Mouse (Mus musculus): ENCODE data around the gene Lrrk1. TPM values are rescaled to one million over a fixed set of nuclear protein-coding genes. Genes with fewer than 3 reads are reported as not detected.

Gene Lrrk1
- total RNA-seq, 1 experiment from 2014 or later = 12.2 TPM

DNA sequence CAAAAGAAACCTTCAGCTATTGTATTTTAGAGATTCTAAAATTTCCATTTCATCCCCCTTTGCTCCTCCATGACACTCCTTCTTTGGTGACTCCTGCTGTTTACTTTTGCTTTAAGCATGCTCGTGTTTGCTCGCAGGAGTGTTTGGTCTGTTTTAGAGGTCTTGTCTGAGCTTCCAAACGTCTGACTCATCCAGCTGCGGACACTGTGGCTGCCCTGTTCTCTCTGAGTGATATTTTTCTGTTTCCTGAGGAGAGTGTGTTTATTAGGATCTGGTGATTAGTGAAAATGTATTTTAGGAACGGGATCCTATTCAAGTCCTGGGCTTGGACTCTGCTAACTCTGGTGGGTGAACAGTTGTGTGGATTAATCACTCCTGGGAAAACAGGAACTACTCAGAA, 48.5 kb downstream of the Lrrk1 start:
- DNase-seq = peak; percentile 51

DNA sequence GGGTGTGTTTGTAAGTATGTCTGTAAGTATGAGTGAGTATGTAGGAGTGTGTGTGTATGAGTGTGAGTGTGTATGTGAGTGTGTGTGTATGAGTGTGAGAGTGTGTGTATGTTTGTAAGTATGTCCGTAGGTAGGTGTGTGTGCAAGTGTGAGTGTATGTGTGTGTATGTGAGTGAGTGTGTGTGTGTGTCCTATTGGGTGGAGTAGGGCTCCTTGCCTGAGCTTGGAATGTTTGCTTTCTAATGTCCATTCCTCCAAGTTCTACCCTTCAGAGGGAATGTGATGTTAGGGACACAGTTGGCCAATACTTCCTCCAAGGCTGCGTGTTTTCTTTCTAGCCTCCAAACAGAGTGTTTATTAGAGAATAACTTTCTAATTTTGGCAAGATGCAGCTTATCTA, 51.2 kb downstream of the Lrrk1 start:
- no peak for DNase-seq

DNA sequence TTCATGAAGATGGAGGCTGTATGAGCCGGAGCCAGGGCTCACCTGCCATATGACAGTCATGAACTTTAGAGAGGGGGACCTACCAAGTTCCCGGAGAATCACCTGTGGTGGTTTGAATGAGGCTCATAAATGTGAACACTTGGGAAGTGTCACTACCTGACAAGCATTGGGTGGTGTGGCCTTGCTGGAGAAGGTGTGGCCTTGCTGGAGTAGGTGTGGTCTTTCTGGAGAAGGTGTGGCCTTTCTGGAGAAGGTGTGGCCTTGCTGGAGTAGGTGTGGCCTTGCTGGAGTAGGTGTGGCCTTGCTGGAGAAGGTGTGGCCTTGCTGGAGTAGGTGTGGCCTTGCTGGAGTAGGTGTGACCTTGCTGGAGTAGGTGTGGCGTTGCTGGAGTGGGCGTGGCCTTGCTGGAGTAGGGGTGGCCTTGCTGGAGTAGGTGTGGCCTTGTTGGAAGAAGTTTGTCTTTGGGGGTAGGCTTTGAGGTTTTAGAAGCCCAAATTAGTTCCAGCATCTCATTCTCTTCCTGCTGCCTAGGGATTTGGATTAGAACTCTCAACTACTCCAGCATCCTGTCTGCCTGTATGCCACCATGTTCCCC, 54.1 kb downstream of the Lrrk1 start:
- DNase-seq = peak; percentile 29

DNA sequence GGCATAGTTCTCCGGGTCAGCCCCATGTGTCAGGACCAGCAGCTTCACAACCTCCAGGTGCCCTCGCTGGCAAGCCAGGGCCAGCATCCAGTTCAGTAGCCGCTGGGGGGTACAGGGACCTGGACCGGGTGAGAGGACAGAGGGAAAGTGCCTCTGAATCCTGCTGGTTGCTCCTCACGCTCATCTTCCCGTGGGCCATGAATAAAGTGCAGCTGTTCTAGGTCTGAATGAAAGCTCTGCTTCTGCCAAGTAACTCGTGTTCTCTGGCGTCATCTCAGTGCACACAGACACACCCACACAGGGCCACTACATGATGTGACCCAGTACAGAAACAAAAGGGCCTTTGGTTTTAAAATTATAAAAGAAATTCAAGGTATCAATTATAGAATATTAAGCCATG, 55.8 kb downstream of the Lrrk1 start:
- DNase-seq = no peak

DNA sequence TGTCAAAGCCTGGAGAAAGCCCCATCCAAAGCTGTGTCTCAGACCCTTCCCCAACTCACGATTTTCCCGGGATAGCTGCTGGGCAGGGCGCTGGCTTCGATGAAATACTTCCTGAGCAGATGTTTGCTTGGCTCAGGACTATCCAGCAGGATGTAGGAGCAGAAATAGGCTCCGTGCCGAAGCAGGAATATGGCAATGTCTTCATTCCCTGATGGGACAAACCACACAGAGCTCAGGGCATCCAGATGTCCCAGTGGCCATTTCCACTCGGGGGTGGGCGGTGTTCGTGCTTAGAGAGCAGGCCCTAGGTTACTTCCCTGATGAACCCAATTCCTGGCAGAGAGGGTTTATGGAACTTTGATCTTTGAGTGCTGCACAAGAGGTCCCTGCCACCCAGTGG, 57.5 kb downstream of the Lrrk1 start:
- no peak for DNase-seq

DNA sequence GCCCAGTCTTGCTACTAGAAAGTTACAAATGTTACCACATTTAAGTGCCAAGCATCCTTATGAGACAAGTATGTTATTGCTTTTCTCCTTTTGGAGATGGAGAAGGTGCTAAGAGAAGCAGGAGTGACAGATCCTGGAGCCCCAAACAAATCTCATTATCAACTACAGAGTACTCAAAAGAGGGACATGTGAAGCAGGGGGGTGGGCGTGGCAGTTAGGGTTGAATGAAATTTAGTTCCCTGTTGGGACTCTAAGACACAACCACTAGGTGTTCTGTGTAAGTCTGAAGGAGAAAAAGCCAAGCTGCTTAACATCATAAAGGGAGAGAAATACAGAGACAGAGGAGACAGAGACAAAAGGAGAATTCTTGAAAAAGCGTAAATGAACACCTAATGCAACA, 60.6 kb downstream of the Lrrk1 start:
- DNase-seq = no peak

DNA sequence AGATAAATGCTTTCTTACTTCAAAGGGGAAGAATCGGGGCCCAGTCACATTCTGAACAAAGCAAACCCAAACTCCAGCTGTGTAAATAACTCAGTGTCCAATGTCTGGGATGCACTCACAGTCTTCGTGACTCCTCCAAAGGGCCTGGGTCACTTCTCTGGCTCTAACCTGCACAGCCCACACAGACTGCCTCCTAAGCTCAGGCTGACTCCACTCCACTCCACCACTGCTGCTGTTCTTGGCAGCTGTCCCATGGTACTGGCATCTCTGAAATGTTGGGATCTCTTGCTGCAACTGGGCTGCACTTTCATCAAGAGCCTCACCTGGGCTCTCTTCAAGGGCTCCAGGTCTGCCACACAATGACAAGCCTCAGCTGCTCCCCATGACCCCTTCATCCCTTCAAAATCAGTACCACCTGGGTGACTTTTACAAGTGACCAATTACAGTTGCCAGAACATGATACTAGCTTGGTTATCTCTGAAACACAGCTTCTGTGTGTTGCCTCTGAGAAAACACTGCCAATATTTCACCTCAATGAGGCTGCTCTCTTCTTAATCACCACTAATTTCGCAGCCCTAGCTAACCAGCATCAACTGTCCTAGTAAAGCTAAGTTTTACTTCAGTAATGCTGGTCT, 62.6 kb downstream of the Lrrk1 start:
- no peak for DNase-seq

DNA sequence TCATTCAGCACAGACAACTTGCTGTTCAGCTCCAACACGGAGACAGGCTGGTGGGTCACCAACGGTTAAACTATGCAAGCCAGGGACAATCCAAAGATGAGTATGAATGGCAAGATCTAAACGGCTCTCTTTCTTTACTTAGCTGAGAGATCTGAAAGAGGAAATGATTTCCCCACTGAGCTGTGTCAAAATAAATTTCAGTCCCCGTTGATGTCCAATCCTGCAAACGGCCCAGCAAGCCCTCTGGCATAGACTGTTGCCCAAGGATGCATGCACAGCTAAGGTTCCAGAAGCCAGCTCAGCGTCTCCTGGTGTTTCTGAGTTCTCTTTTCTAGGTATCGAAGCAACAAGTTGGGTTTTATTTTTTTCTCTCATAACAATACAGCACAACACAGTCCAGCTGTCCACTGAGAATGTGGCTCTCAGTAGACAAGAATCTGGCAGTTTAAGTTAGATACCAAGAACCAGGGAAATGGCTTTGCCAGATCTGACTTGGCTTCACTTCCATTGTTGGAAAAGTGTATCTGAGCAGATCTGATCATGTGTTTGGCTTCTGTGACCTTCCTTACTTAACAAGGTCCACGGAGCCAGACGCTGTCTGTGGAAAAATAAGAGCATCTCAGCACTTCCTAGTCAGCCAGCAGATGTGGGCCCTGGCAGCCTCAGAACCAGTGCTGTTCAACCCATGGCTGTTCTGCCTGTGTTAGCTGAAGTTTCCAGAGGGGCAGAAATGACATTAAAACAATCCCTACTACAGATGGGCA, 64.7 kb downstream of the Lrrk1 start:
- DNase-seq = no peak

DNA sequence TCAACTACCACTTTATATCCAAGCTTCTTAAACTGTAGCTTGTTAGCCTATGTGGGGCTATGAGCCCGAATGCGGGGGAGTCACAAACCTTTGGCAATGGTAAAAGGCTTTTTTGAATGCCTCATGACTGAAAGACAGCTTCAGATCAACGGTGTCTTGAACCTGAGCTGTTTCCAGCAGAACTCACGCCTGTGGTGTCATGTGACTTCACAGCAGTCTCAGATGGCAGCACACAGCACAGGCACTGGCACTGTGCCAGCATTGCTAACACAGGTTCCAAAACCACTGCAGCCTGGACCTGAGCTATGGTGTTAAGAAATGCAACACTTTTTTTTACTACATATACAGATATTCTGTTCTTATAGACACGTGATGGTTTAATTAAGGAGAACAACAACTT, 67.2 kb downstream of the Lrrk1 start:
- peak; percentile 56 for DNase-seq

DNA sequence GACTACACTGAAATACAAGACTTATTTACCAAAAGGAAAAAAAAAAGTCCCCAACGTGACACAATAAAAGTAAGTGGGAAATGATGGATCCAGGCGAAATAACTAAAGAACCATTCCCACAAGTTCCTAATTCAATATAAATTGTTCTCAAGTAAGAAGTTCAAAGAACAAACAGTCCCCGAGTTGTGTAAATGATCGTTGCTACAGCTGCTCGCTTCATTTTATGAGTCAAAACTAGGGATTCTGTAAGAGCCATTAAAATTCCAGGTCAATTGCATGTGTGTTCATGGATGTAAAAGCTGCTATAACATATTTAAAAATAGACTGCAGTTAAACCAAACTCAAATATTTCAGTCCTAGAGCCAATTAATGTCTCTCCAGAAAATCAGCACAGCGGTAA, 70.0 kb downstream of the Lrrk1 start:
- no peak for DNase-seq

DNA sequence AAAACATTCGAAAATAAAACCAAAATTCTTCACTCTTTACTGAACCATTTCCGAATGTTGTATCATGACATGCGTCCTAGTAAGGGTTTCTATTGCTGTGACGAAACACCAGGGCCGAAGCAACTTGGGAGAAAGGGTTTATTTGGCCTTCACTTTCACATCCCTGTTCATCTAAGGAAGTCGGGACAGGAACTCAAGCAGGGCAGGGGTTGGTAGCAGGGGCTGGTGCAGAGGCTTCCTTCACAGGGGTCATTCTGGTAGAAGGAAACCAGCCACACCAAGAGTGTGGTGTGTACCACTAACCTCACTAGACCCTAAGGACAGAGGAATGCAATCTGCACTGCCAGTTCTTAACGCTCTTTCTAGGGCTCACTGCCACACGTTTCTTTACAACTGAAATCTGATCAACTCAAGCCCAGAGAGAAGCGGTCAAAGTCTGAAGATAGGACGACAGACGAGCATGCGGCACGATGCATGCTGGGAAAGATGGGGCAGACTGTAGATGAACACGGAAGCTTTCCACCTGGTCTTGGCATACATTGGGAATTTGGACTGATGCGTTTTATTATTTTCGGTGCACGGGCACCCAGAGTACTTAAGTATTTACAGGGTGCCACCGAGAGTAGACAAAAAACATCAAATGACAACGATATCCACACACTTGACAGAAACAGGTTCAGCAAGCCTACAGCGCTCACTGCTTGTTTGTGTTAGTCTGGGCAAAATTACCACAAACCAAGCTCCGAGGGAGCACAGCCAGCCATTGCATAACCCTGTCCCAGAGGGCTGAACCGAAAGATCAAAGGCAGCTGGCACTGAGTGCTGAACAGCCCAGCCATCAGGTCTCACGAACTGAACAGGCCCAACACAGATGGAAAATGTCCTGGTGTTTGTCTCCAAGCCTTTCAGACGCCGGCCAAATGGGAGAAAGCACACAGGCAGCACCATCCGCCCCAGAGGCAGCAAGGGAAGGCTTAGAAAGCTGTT, 77.2 kb downstream of the Lrrk1 start:
- peak; percentile 80 for DNase-seq

DNA sequence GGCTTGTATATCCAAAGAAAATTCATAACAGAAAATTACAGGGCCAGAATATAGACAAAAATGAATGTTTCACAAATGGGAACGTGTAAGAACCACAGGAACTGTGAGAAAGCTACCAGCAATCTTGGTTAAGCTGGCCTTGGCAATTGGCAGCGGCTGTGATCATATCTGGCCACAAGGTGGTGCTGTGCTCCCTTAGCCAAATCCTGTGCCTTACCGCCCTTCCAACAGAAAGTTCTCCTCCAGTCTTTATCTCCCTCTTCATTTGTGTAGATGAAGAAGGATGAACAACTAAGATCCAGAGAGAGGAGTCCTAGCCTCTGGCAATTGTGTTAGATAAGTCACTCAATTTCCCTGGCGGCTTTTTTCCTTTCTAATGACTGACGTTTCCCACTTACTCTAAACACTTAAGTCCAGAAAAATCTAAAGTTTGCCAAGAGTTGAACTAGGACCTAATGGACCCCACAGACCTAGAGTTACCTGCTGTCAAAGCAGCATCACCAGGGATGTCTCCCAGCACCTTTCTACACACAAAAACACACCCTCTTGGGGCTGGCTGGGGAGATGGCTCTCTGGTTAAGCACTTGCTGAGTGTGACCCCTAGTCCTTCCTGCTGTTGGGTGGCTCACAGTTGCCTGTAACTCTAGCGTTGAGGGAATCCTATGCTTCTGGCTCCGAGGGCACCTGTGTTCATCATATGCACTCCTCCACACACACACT, 78.0 kb downstream of the Lrrk1 start:
- peak; percentile 74 for DNase-seq

DNA sequence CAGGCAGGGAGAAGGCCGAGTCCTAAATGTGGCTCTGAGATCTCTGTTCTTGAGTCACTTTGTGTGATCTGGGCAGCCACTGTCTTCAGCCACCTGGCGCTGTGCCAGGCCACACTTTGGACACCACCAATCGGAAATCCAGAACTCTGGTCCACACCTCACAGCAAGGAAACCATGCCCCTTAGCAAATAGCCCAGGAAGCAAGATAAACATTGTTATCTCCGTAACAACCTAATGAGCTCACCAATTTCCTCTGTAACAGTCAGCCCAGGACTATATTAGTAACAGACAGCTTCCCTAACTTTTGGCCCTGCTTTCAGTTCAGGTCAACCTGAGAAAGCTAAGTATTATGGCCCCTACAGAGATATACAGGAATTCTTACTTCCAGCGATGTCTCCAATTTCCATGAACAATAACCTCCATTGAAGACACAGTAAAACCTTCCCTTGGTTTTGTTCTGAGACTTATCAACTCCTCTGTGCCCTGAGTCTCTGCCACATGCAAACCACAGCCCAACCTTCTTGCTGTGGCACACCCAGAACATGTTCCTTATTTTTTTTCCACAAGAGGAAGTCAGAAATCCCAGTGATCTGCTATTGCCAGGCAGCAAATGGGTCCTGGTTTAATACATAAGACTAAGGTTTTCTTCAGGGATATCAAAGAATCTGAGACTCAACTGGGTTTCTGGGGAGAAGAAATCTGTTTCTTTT, 78.8 kb downstream of the Lrrk1 start:
- peak; percentile 43 for DNase-seq

DNA sequence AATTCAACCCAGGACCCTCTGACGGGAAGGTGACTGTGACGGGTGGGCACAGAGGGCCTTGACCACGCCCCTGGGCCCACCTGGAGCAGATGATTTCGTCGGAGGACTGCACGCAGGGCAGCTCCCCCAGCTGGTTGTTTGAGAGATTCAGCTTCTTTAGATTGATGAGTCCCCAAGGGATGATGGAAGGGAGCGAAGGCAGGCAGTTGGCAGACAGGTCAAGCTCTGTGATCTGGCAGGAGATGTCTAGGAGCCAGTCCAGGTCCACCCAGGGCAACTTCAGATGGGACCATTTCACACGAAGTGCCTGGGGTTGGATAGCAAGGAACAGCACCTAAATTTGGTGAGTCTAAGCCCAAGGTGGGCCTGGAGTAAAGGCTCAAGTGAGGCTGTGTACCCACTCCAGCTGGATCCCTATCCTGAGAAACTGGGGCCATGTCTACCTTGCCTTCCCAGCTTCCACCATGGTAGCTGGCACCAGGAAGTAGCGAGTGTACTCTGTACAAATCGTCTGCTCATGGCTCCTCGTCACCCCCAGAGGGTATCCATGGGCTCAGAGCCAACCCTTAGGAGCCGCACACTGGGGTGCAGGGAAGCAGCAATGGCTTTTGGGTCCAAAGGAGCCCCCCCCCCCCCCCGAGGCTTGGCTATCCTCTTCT, 79.4 kb downstream of the Lrrk1 start:
- DNase-seq = no peak

DNA sequence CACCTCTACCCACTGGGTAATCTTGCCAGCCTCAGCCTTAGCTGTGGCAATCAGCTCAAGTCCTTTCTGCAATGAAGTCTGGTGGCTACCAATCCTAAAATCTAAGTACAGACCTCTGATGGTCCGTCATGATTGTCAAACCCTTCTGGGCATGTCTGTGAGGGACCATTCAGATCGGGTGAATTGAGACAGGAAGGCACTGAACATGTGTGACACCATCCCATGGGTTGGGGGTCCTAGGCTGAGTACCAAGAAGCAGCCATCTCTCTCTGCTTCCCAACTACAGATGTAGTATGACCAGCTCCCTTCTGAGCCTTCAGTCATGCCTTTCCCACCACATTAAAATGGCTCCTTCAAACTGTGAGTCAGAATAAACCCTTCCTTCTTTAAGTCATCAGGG, 80.4 kb downstream of the Lrrk1 start:
- no peak for DNase-seq

DNA sequence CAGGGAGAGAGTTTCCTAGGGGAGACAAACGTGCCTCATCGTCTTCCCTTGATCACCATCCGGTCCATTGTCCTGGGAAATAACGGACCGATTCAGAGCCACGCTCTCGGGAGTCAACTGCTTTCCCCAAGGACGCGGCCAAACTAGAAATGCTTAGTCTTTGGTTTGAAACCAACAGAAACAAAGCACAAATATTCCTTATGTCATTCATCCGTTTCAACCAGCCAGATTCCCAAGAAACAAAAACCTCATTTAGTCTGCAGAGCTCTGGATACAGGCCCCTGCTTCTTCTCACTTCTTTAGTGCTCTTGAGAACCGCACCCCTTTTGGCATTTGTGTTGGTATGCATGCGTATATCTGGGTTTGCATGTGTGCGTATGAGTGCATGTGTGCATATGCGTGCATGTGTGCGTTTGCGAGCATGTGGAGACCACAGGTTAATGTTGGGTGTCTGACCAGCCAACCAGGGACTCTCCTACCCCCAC, 82.4 kb downstream of the Lrrk1 start:
- DNase-seq = no peak

DNA sequence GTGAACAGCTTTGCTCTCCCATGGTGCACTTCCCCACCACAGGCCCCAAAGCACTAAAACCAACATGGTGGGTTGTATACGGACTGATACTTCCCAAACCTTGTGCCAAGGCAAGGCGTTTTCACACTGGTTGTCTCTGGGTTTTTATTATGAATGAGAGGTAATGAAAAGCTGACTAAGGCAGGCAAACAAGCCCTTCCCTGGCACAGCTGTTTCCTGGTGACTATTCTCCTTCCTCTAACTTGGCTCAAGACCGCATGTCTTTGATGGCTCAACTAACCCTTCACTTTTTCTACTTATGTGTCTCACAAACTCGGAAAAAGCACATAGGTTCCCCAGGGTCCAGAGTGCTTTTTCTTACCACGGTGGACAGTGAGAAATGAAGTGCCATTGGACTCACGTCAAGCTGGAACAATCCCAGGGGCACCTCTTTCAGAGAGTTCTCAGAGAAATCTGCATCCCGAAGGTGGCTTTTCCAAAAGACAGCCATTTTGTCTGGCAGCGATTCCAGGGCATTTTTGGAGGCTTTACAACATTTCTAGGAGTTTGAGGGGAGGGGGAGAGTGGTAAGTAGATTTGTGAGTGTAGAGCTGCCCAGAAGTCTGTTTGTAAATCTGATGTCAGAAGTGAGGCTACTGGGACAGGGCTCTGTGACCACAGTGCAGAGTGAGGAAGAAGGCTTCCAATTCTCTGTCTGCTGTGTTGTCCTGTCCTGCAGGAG, 83.0 kb downstream of the Lrrk1 start:
- no peak for DNase-seq

DNA sequence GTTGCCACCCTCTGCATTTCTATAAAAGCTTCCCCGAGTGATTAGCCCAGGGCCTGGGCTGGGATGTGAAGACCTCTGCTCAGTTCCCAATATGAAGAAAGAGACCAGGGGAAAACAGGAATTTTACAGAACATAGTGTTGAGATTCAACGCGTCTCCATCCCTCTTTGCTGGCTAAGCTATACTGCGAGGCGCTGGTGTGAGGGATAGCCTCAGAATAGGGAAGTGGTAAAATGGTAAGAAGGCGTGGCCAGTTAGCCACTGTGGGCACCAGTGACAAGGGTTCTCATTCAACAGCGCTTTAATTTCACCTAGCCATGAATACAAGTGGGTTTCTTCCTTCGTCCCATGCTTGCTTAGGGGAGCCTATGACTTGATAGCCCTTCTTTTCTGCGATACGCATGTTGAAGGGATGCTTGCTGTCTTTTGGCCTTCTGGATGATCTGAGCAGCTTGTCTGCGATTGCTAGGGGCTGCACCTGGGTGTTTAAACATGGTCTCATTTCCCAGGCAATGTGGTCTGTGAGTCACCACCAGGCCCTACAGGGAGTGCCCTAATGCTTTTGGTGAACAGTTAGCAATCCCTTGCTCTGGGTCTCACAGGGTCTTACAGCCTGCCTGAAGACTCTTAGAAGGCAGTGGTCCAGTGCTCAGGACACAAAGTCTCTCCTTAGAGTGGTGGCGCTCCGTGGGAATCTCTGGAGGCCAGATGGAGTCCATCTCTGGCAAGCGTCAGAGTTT, 84.1 kb downstream of the Lrrk1 start:
- no peak for DNase-seq

DNA sequence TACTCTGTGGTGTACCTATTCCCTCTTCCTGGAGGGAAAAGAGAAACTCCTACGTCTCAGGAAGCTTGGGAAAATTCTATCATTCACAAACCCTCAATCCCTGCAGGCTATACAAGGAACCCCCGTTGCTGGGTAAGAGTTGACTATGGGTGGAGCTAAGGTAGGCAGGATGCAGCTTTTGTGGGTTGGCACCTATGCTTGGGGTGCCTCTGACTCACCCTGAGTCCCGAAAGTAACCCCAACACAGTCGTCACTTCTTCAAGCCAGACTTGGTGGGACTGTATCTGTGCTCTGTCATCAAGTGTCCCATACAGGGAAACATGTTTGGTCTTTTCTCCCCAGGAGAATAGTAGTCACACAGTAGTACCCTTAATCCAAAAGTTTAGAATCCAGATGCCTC, 86.7 kb downstream of the Lrrk1 start:
- DNase-seq = no peak
